Mouse (Mus musculus) adrenal gland, adult 8-10 months (tissue): ENCODE measurements around the gene Gja5. TPM values are rescaled to one million over a fixed set of nuclear protein-coding genes. Genes with fewer than 3 reads are reported as not detected.
A peak's percentile ranks its signal among the peaks of the same experiment; 100 is the strongest.

Experiments
- DNase-seq: peaks from one replicate; pipeline ENCODE4 v3.0.0; 2022
- total RNA-seq, 4 experiments: library from RNA; stranded (reverse); gene quantifications; 2 replicates each; pipeline ENCODE4 v1.2.4; 2022

The Gja5 gene
- total RNA-seq = 1 to 10 TPM; 1.0 to 2.6 (median 1.3) TPM

DNA sequence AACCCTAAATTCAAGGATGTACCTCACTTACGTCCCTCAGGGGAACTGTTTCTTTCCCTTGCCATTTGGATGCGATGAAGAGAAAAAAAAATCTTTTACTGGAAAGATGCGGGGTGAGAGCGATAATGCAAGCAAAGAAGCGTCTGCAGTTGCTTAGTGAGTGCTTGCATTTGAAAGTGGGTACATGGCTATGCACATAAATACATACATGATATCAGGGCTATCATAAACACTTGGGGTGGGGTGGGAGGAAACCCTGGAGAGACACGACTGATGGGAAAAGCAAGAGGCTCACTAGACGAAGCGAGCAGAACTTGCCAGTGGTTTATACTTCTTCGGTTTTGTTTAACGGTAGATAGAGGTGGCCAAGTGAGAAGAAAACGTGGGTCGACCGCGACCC is at the start of gene Gja5:
Gene Gja5, plus strand, starts transcription at position 301 of the 400 bp plus-strand sequence.
- no peak for DNase-seq

DNA sequence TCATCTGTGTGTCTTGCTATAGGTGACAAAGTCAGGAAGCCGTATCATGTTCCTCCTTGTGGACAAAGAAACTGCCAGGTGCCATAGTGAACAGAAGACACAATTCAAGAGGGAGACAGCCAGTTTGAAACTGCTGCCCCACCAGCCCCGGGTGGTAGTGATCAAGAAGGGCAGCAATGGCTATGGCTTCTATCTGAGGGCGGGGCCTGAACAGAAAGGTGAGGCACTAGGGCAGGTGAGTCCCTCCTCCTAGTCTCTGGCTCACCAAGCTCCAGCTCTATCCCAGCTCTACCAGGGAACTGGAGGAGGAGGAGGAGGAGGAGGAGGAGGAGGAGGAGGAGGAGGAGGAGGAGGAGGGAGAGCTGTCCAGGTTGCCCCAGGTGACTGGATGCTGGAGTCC is 48.7 kb upstream of the Gja5 start:
- DNase-seq = no peak

DNA sequence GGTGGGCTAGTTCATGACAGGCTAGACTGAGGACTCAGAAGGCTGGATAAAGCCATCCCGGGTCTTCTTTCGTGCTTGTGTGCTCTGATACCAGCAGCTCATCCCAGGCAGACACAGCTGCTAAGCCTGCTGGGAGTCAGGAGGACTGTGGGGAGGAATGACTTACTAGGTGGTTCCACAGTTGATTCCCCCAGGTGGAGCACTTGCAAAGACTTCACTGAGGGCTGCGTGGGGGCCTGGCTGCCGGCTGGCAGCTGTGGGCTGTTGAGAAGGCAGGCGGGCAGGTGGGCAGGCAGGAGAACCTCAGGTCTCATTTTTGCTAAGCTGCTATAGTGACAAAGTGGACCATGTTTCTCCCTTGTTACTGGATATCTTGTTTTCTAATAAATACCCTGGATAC is 44.0 kb upstream of the Gja5 start:
- no peak for DNase-seq

DNA sequence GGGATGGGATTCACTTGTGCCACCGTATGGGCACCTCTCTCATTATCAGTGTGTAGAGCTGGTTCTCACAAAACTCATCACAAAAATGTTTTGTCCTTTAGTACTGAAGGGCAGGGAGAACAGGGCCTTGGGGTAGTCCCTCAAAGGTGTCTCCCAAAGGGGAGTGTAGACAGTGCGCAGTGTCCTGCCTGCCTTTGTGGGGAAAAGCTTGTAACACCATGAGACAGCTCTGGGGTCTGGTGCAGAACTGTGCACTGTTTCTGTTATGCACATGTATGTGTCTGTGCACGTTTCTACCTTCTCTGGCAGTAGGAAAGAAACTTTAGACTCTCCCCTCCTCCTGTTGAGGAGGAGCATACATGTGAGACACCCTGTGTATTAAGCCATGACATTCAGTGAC is 36.6 kb upstream of the Gja5 start:
- no peak for DNase-seq

DNA sequence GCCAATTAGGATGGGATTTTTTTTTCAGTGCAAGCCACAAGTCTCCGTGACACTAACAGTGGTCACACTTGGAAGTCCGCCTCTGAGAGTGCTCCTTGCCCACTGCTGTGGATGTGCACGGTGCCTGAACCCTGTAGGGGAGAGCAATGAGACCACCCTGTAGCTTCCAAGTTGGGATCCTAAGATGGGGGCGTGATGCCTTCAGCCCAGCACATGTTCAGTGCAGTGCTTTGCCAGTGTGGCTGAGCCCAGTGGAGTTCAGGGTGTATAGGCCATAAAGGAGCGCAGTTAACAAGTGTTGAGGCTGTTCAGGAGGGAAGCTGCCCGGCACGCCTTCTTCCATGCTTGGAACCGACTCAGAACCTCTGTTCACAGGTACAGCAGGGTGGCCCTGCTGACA is 35.9 kb upstream of the Gja5 start:
- no peak for DNase-seq

DNA sequence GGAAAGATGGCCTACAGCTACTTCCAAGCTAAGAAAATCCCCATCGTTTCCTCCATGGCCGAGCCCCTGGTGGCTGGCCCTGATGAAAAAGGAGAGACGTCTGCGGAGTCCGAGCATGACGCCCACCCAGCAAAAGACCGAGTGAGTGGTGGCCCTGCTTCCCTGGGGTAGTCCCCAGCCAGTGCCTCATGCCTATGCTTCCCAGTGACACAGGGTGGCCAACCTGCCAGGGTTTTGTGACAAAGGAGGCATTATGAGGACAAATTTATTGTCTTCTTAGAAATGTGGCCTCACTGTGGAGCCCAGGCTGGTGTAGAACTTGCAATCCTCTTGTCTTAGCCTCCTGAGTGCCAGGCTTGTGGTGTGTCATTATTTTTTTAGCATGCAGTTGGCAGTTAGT is 35.4 kb upstream of the Gja5 start:
- no peak for DNase-seq

DNA sequence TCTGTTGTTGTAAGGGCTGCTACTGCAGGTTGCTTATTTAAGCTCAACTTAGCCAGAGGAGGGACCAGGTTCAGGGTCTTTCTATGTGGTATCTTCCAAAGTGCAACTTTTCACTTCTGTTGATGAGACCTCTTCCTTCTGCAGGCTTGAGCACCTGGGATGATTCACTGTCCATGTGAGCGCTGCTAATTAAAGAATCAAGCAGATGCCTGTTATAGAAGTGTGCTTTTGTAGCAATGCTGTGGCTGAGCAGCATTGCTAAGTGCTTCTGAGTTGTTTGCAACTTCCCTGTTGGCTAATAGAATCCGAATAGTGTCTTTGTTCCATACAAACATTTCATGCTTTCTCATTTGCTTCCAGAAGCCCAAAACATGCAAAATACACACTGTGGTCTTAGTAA is 34.2 kb upstream of the Gja5 start:
- DNase-seq = no peak

DNA sequence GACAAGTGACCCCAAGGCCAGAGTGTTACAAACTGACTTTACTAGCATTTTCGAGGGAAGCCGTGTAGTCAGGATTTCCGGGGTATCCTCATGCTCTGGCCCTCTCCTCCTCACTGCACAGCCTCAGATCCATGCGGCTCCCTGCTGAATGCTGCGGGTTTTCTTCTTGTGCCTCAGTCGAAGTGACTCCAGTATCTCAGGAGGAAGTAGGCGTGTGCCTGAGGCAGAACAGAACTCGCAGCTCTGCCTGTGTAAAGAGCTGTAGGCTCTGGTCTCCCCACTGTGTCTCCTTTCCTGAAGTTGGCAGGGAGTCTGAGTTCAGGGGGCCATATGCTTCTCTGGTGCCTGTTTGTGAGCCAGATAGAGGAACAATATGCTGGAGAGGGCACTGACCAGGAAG is 33.4 kb upstream of the Gja5 start:
- DNase-seq = no peak

DNA sequence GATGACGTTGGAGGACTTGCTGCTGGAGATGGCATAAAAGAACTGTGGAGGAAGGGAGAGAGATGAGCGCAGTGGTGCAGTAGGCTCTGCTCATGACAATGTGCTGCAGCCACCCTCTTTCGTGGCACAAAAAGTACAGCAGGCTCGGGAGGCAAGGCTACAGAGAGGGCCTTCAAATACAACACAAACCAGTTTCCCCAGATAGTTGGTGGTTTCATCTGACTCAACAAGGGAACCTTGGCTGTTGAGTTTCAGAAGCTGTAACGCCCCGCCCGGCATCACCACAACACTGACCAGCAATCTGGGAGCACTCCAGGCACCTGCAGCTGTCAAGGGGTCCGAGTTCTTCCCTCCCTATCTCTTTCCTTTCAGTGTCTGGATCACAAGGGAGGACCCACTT is 32.0 kb upstream of the Gja5 start:
- DNase-seq = no peak

DNA sequence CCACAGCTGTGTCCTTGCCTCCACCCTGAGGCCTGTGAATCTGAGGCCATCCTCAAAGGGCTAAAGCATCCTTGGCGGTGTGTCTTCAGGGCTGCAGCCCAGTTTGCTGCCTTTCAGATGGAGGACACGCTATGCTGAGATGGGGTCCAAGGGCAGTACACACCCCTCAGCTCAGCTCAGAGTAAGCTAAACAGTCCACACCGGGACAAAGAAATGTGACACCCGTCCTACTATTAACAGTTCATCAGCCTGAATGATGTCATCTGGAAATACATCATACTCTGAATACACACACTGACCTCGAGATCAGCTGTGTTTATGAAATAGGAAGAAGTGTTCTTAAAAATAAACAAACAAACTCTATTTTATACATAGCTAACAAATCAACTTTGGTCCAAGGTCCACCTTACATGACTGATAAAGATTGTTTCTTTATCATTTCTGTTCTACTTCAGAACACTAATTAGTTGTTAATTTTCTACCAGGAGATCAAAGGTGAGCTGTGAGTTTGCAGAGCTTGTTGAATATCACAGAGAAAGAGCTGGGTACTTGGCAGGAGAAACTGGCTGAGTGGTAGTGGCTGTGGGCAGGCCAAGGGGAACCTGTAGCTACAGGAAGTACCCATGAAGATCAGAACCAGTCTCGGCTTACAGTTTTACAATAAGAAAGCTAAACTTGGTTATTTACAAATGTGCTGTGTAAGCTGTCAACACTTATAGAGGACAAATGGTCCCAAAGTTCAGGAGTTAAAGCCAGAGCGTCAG is 29.5 kb upstream of the Gja5 start:
- DNase-seq = no peak

DNA sequence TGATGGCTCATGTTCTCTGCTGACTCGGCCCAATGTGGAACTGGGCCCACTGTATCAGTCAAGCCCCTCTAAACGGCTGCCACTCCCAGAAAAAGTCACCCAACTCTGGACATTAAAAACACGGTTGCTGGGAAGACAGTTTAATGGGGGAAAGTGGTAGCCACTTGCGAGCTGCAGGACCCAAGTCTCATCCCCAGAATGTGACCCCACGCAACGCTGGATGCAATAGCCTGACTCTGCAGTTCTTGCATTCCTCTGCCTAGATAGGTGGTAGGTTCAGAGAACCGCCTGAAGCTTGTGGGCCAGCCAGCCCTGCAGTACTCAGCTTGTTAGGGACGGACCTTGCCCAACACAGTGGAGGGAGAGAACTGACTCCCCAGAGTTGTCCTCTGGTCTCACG is 25.0 kb upstream of the Gja5 start:
- DNase-seq = no peak

DNA sequence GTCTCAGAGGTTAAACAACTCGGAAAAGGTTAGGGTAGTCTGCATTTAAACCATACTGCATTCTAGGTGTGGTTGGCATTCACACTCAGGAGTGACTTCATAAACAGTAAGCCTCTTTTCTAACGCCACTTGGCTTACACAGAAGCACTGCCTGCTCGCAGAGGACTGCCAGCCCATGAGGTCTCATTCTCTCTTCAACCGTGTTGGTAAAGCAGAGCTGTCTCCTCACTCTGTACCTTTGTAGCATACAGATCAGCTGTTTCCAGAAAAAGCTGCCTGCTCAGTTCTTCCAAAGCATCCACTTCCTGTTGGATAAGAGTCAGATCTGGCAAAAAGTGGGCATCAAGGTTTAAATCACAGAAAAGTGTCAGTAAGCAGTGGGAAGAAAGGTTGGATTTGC is 24.1 kb upstream of the Gja5 start:
- no peak for DNase-seq

DNA sequence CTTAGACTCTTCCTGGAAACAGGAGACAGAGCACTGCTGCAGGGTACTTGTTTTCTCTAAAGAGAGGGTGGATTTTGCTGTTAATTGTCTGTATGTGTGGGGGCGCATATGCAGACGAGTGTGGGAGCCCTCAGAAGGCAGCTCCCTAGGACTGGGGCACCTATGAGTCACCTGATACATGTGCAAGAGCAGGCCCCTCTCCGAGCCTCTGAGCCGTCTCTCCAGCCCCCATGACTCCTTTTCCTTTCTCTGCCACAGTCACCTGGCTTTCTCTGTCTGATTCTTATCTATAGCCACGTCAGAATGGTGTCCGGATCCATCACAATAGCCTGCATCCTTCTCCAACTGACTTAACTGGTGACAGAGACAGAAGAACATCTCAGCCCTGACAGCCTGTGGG is 22.9 kb upstream of the Gja5 start:
- no peak for DNase-seq

DNA sequence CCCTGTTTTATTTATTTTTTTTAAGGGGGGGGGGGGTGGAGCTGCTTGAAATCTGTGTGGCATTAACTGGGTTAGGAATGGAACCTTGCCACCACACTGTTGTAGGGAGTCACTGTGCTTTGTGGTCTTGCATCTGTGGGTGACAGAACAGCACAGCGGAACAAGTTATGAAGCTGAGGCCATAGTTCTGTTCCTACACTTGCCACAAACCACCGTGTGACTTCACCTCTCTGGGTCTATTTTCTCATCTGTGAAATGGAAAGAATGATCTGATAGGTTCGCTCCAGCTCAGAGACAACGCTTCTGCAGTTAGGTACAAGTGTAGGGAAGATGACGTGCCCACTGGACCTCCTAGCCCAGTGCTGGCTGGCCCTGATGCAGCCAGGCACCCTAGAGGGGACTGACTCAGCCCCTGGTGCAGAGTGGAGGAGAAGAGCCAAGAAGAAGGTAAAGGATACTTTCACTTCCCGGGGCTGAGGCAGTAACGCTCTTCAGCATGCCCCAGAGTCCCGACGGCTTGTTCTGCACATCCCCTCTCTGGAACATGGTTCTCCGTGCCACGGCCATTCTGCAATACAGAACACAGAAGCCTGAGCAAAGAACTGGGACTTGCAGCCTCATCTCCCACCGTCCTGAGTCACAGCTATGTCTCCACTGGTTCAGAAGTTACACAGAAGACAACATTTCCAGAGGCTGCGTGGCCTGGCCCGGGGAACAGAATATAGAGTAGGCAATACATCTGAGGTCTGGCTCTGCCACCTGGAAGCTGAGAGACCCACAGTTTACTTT is 22.2 kb upstream of the Gja5 start:
- DNase-seq = no peak

DNA sequence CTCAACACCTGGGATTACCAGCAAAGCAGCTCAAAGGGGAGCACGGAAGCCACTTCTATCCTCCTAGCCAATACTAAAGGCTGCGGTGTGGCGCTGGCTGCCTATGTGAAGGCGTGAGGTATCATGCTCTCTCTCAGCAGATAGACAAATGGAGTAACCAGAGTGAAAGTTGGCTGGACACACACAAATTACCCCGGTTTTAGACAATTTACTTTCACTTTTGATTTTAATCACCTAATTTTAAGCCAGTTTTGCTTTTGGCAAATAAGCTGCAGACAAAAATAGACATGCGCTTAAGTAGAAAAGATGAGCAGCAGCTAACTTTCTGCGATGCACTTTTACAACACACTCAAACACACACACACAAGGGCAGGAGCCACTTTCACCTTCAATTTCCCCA is 20.8 kb upstream of the Gja5 start:
- DNase-seq = no peak

DNA sequence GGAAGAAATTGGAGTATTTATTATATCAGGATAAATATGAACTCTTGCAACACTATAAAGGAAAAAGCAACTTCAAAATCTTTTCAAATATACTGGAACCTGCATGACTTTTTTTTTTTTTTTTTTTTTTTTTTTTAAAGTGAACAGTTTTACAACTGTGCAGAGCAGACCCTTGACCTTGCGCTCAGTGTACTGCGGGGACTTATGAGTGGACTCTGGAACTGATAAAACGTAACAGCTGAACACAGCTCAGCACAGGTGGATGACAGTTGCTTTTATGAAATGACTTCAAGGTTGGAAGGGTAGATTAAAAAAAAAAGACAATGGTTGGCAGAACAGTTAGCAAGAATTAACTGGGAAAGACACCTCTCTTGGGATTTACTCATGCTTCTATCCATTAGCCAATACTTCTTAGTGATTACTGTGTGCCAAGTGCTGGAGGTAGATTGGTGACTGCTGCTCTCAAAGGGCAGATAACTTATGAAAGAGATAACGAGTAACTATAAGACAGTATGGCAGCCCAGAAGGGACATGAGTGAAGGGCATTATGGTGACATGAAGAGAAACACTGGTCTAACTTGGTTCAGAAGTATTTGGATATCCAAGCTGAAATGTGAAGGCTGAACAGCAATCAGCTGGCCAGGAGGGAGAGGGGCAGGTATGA is 2.0 kb upstream of the Gja5 start:
- no peak for DNase-seq

DNA sequence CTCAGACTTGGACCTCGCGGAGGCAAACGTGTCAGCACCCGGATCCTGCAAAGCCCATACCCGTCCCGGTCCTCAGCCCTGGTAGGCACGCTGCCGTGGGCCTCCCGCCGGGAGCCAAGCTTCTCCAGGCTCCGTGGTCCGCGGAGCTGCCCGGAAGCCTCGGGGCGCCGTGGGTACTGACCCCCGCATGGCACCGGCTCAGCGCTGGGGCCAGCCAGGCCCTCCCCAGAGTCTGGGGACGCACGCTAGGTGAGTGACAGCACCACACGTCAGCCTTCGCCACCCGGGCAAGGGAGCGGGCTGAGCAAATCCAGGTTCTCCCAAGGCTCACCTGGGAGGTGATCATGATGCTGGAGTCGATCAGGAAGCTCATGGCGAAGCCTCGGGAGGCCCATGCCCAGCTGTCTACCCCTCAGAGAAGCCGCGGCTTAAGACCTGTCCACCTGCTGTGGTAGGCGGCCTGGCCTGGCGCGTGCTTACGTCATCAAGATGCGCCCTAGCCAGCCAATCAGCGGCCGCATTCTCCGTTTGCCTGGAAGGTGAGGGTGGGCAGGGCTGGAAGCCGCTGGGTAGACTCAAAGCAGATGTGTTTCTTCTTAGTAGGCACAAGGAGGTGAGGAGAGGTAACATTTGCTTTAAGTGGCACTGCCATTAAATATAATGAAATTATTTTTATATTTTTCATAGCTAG is 503 bp downstream of the Gja5 start, which contains the start of gene Gpr89:
Gene Gpr89, minus strand, starts transcription at position 496 of the 691 bp plus-strand sequence.
- peak; percentile 91 for DNase-seq

DNA sequence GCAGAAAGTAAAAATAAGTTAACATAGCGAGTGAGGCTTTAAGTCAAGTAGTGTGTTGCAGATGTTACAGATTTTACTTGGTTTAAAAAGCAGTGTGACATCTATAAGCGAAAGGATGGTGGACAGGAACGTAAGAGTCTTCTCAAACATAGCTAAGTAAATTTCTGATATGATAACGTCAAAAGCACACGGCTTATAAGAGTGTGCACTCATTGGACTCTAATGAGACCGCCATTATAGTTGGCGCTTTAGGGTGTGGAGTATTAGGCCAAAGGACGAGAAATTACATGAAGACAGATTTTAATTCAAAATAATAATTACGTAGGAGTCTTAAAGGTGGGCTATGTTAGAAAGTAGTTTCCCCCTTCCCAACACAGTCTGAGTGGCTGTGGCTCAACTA is 1.1 kb downstream of the Gja5 start:
- DNase-seq = no peak

DNA sequence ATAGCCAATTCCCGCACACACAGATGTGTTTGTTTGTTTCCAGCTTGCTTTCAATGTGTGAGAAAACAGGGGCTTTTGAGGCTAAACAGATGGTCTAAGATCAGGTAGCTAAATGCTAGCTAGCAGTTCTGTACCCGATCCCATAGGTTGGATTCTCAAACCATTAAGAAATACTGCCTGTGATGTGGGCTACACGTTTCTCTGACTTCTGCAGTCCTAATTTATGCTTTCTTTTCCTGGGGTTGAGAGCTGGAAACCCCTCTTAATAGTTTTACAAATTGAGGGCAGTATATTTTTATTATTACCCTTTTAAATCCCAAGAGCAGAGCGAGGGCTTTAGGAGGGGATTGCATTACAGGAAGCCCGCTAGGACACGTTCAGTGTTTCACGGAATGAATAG is 16.5 kb downstream of the Gja5 start:
- no peak for DNase-seq

DNA sequence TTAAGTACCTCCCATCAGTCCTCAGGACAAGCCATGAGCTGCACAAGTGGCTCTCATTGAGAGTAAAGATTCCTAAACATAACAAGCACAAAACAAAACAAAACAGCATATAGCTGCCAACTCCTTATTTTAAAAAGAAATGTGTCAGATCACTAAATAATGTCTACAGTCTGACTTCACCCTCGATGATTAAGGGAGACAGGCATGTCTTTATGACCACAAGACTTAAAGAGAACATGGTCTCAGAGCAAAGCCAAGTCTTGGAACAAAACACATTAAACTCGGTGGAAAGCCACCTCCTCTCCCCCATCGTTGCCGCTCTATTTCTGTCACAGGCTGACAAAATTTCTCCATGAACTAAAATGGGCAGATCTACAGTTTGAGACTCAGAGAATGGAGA is 20.1 kb downstream of the Gja5 start:
- DNase-seq = no peak

DNA sequence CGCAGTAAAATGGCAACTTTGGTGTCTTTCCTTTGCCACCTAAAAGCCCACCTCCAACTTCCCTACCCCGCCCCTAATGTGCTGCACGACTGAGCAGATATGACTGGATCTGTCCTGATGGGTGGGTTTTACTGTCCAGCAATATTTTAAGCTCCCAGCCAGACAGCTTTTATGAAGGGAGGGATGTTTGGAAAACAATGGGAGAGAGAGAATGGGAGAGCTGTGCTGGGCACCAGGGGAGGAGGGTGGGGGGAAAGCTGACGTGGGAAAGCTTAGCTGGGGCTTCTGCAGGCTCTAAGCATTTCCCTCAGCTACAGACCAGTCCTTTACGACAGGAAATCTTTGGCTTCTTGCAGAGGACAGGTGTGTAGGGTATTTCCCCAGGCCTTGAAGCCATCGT is 21.4 kb downstream of the Gja5 start, which contains the start of gene Gja8:
Gene Gja8, minus strand, starts transcription at position 101 of the 400 bp plus-strand sequence.
- no peak for DNase-seq

DNA sequence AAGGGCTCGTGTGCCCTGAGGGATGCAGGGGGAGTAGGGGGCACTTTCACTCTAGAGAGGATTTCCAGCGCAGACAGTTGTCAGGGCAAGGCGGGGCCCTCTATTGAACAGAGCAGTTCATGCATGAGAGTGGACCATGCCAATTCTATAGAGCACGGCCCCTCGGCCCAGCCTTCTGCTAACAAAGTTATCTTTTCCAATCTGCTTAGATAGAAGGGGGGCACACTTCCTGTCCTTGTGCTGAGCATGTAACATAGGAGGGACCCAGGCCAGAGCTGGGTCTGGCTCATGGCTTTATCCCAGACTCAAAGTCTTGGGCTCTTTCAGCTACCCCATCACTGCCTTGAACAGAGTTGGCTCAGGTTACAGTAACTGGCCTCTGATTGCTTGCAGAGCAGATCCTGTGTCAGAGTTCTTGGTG is 26.8 kb downstream of the Gja5 start:
- DNase-seq = no peak

DNA sequence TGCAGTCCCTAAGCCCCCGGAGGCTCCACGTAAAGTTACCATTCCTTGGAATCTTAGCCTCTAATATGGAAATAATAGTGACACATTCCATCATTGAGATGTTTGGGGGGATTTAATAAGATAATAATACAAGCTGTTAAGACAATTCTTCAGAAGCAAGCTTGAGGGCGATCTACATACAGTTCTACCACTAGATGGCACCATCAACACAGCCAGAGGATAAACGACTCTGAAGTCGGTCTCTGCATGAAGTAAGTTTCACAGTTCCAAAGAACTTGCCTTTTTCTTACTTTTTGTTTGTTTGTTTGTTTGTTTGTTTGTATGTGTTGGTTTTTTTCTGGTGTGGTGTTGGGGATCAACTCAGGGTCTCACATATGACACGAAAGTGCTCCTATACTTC is 31.7 kb downstream of the Gja5 start:
- no peak for DNase-seq
